Mouse (Mus musculus) left cerebral cortex, adult 6 months (tissue): ENCODE data around the gene Irf1. TPM values are rescaled to one million over a fixed set of nuclear protein-coding genes. Genes with fewer than 3 reads are reported as not detected.

ENCODE experiments used
- long read RNA-seq, 2 experiments: library from polyadenylated mRNA; unstranded; transcript quantifications; one replicate each; pipeline ENCODE4 v2.0.0; 2019 to 2020
- polyA plus RNA-seq: library from polyadenylated mRNA; unstranded; fragments of <200 nt; fragmentation: Nextera tagmentation; gene quantifications from 2 replicates; pipeline ENCODE4 v1.2.3, GENCODE M21; 2021

The Irf1 gene
- 6.1 and 7.3 TPM in 2 replicates for polyA plus RNA-seq
- long read RNA-seq, experiment 1, transcript Irf1-201 (10 exons, 2,069 nt) = major isoform, 14 of 40 reads
- long read RNA-seq, experiment 1, transcript Irf1-202 (10 exons, 2,137 nt) = minor isoform, 11 of 40 reads
- long read RNA-seq, experiment 1, partial matches to known transcripts = 7 of 40 reads
- long read RNA-seq, experiment 1, other reads (novel, unspliced or antisense) = 8 of 40 reads
- long read RNA-seq, experiment 2, partial matches to known transcripts = 1 of 11 reads
- long read RNA-seq, experiment 2, other reads (novel, unspliced or antisense) = 3 of 11 reads

GRCm38 (mm10) chr11:53769760-53770124 lies at the start of gene Irf1:
Gene Irf1 (plus strand): TSS chr11:53770014.

GRCm38 (mm10) chr11:53720715-53721114 lies 49.1 kb upstream of the Irf1 start, which contains the start of gene Il5:
Gene Il5 (plus strand): TSS chr11:53720794.

DNA sequence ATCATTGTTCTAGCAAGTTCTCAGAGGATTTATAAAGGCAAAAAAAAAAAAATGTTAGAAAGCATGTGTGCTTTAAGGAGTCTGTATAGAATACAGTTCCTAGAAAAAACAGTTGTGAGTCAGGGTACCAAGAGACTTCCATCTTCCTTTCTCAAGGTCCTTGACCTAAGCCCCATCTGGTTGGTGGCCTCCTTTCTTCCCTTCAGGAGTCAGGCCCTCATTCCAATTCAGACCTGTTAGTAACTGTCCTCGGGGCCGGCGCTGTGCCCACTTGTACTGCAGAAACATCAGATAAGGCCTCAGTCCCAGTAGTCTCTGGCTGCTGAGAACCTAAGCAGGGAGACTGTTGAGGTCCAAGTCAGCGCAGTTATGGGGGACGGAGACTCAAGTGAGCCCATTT lies 3.3 kb downstream of the Irf1 start, which contains the start of gene Gm17334:
Gm17334 (minus strand) TSS at position 101 of the 400 bp plus-strand sequence.

Other genes starting within 250 kb of the Irf1 start
- 119 and 137 TPM in 2 replicates for gene Kif3a, start 202.6 kb upstream of the Irf1 start, polyA plus RNA-seq
- gene Il4, start 151.3 kb upstream of the Irf1 start, polyA plus RNA-seq = 0.58 TPM in 1 of 2 replicates, not detected in the other
- not detected in 2 replicates for gene Il13, start 135.3 kb upstream of the Irf1 start, polyA plus RNA-seq
- 4.7 and 6.5 TPM in 2 replicates for gene Rad50, start 62.7 kb upstream of the Irf1 start, polyA plus RNA-seq
- not detected in 2 replicates for gene Il5, start 49.2 kb upstream of the Irf1 start, polyA plus RNA-seq
- 0.21 and 0.80 TPM in 2 replicates for gene Gm17334, start 3.2 kb downstream of the Irf1 start, polyA plus RNA-seq
- gene Gm12216, start 89.2 kb downstream of the Irf1 start, polyA plus RNA-seq = 1.5 and 2.1 TPM in 2 replicates
- gene Slc22a5, start 121.6 kb downstream of the Irf1 start, polyA plus RNA-seq = 2.8 and 3.7 TPM in 2 replicates
- gene Slc22a21, start 210.3 kb downstream of the Irf1 start, polyA plus RNA-seq = 0.54 and 0.65 TPM in 2 replicates